Mouse (Mus musculus) C2C12 (cell line): ENCODE results near the gene Ufsp1. TPM values are rescaled to one million over a fixed set of nuclear protein-coding genes. Genes with fewer than 3 reads are reported as not detected.

Experiments
- H3K27me3 ChIP-seq: one replicate; pipeline ENCODE4 v1.6.1; 2011; ENCODE audit not compliant: control insufficient read depth, insufficient read depth, insufficient read length
- H3K36me3 ChIP-seq: one replicate; pipeline ENCODE4 v1.6.1; 2011; ENCODE audit not compliant: control insufficient read depth, insufficient read depth
- H3K4me3 ChIP-seq: one replicate; pipeline ENCODE4 v1.5.1; 2011; ENCODE audit warnings: mild to moderate bottlenecking, control low read depth; ENCODE audit not compliant: poor library complexity, insufficient read depth, severe bottlenecking
- H3K79me2 ChIP-seq: one replicate; pipeline ENCODE4 v1.6.1; 2011; ENCODE audit not compliant: control insufficient read depth, insufficient read depth
- H3K79me3 ChIP-seq: one replicate; pipeline ENCODE4 v1.6.1; 2011; ENCODE audit warnings: low read depth, control low read depth
- H3ac ChIP-seq: one replicate; pipeline ENCODE3; 2011; ENCODE audit warnings: low read depth; ENCODE audit not compliant: control insufficient read depth, insufficient read length
- CEBPB ChIP-seq: IDR thresholded peaks from one replicate; pipeline ENCODE4 v1.6.1; 2011; ENCODE audit warnings: low read depth, mild to moderate bottlenecking, control low read depth, moderate library complexity
- CTCF ChIP-seq: IDR thresholded peaks from one replicate; pipeline ENCODE4 v1.5.1; 2011; ENCODE audit not compliant: control insufficient read depth, insufficient read depth, insufficient read length
- FOSL1 ChIP-seq: IDR thresholded peaks from one replicate; pipeline ENCODE4 v1.8.0; 2011; ENCODE audit warnings: mild to moderate bottlenecking, low read length; ENCODE audit not compliant: poor library complexity, insufficient read depth, severe bottlenecking
- MAX ChIP-seq: IDR thresholded peaks from one replicate; pipeline ENCODE4 v1.6.1; 2011; ENCODE audit warnings: mild to moderate bottlenecking, control low read depth
- MYOD1 ChIP-seq: IDR thresholded peaks from one replicate; pipeline ENCODE4 v1.6.1; 2011; ENCODE audit warnings: low read depth; ENCODE audit not compliant: control insufficient read depth, insufficient read length
- MYOG ChIP-seq: IDR thresholded peaks from one replicate; pipeline ENCODE4 v1.6.1; 2011; ENCODE audit not compliant: control insufficient read depth, insufficient read length; ENCODE audit errors: extremely low read depth
- USF1 ChIP-seq: IDR thresholded peaks from one replicate; pipeline ENCODE4 v1.6.1; 2011; ENCODE audit warnings: low read depth, mild to moderate bottlenecking, control low read depth, moderate library complexity
- polyA plus RNA-seq: library from polyadenylated mRNA; unstranded; fragments of >200 nt; fragmentation: generic; extraction: Trizol; gene quantifications from one replicate; pipeline ENCODE4 v1.2.1, GENCODE M21; 2012; ENCODE audit warnings: missing spikeins

Gene Ufsp1
- polyA plus RNA-seq, 1 experiment: 10.6 TPM

DNA sequence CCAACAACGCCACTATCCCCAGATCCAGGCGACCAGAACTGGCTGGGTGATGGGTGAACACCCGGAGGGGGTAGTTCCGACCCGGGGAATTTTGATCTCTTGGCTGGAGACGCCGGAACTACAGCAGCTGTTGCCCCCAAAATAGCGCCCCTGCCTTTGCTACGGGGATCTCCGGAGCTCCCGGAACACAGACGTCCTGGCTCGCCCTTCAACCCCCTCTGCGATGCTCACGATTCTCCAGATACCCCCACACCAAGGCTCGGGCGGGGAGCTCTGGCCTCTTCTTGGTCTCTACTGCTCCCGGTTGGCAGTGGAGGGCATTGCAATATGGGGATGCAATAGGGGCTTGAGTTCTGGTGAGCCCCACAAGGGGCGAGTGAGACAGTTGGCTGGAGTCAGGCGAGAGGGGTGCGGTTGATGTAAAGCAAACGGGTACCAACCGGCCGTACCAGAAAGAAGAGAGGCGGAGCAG lies 5.4 kb upstream of the Ufsp1 start:
- Histone ChIP-seq H3K36me3 (no peaks in the 10 kb centered on the region), H3K79me3 (no peaks in the 10 kb centered on the region), H3K27me3 (peaks cover 29% of the 10 kb centered on the region), H3K4me3 (no peak overlapping the region), H3ac (no peak overlapping the region), H3K79me2 (no peaks in the 10 kb centered on the region)
- TF ChIP-seq MAX (no peak), USF1 (no peak), CTCF (no peak), MYOG (no peak), MYOD1 (no peak), CEBPB (no peak), FOSL1 (no peak)

DNA sequence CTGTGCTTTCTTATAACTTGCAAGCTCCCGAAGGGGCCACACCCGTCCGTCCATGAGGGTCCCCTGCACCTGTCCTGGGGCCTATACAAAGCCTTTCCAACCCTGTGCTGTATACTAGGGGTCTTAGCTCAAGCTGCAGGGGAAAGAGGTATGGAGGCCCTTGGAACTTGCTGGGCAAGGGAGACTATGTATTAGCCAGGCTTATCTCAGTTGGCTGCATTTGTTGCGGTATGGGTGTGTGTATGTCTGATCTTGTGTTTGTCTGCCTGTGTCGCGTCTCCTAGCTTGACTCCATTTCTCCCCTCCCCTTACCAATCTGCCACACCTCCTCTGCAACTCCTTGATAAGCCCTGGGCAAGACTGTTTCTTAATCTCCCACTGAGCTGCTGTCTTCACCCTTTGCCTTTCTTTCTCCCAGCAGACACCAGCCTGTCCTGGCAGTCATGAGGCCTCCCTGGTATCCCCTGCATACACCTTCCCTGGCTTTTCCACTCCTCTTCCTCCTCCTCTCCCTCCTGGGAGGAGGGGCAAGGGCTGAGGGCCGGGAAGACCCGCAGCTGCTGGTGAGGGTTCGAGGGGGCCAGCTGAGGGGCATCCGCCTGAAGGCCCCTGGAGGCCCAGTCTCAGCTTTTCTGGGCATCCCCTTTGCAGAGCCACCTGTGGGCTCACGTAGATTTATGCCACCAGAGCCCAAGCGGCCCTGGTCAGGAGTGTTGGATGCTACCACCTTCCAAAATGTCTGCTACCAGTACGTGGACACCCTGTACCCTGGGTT lies 4.7 kb upstream of the Ufsp1 start:
- Histone ChIP-seq H3K79me3 (no peaks in the 10 kb centered on the region), H3K4me3 (no peak overlapping the region), H3K27me3 (peaks cover 29% of the 10 kb centered on the region), H3K79me2 (no peaks in the 10 kb centered on the region), H3ac (no peak overlapping the region), H3K36me3 (no peaks in the 10 kb centered on the region)
- TF ChIP-seq MYOD1: no peak
- TF ChIP-seq USF1: no peak
- no peak for TF ChIP-seq MYOG
- no peak for TF ChIP-seq CEBPB

DNA sequence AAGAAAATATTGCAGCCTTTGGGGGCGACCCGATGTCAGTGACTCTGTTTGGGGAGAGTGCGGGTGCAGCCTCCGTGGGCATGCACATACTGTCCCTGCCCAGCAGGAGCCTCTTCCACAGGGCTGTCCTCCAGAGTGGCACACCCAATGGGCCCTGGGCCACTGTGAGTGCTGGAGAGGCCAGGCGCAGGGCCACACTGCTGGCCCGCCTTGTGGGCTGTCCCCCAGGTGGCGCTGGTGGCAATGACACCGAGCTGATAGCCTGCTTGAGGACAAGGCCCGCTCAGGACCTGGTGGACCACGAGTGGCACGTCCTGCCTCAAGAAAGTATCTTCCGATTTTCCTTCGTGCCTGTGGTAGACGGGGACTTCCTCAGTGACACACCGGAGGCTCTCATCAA lies 3.8 kb upstream of the Ufsp1 start:
- no peak overlapping the region for H3K4me3 ChIP-seq
- H3K79me3 ChIP-seq: no peaks in the 10 kb centered on the region
- TF ChIP-seq USF1: no peak
- peak; percentile 80 for TF ChIP-seq CTCF
- H3ac ChIP-seq: no peak overlapping the region
- H3K79me2 ChIP-seq: no peaks in the 10 kb centered on the region
- H3K27me3 ChIP-seq: peaks cover 29% of the 10 kb centered on the region
- H3K36me3 ChIP-seq: peaks cover 8% of the 10 kb centered on the region

DNA sequence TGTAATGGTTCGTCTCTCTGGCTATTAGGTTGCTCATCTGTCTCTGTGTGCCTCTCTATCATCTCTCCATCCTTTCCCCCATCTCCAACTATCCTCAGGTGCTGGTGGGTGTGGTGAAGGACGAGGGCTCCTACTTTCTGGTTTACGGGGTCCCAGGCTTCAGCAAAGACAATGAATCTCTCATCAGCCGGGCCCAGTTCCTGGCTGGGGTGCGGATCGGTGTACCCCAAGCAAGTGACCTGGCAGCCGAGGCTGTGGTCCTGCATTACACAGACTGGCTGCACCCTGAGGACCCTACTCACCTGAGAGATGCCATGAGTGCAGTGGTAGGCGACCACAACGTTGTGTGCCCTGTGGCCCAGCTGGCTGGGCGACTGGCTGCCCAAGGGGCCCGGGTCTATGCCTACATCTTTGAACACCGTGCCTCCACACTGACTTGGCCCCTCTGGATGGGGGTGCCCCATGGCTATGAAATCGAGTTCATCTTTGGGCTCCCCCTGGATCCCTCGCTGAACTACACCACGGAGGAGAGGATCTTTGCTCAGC lies 3.0 kb upstream of the Ufsp1 start:
- no peaks in the 10 kb centered on the region for H3K79me3 ChIP-seq
- no peaks in the 10 kb centered on the region for H3K79me2 ChIP-seq
- TF ChIP-seq CEBPB: no peak
- no peak for TF ChIP-seq MYOD1
- TF ChIP-seq CTCF: no peak
- no peak for TF ChIP-seq MYOG
- peaks cover 14% of the 10 kb centered on the region for H3K36me3 ChIP-seq
- H3K4me3 ChIP-seq: no peak overlapping the region
- no peak overlapping the region for H3ac ChIP-seq
- peaks cover 29% of the 10 kb centered on the region for H3K27me3 ChIP-seq

DNA sequence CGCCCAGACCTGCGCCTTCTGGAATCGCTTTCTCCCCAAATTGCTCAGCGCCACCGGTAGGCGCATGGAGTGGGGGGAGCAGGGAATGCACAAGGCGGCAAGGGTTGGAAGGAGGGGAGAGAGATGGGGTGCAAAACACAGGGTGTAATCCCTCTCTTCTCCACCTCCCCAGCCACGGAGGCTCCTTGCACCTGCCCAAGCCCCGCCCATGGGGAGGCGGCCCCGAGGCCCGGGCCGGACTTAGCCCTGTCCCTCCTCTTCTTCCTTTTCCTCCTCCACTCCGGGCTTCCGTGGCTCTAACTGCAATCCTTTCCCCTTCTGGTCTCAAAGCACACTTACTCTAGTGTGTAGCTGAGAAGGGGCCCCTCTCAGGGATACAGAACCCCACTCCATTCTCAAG lies 1.1 kb upstream of the Ufsp1 start:
- no peaks in the 10 kb centered on the region for H3K79me2 ChIP-seq
- H3K79me3 ChIP-seq: peaks cover 1% of the 10 kb centered on the region
- peaks cover 32% of the 10 kb centered on the region for H3K36me3 ChIP-seq
- H3ac ChIP-seq: no peak overlapping the region
- peaks cover 14% of the 10 kb centered on the region for H3K27me3 ChIP-seq
- peak overlapping the region; percentile 41 for H3K4me3 ChIP-seq
- TF ChIP-seq MYOD1: no peak
- TF ChIP-seq CEBPB: no peak
- TF ChIP-seq CTCF: no peak
- TF ChIP-seq MYOG: no peak

DNA sequence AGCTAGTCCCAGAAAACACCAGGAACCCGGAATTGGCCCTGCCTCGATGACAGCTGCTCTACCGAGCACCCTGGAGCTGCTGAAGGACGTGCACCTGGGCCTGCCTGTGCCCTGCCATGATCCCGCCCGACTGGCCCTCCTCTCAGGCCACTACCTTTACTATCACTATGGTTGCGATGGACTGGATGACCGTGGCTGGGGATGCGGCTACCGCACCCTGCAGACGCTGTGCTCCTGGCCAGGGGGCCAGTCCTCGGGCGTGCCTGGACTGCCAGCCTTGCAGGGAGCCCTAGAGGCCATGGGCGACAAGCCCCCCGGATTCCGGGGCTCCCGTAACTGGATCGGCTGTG lies 290 bp downstream of the Ufsp1 start:
- peak overlapping the region; percentile 41 for H3K4me3 ChIP-seq
- TF ChIP-seq USF1: no peak
- TF ChIP-seq FOSL1: no peak
- H3K27me3 ChIP-seq: no peaks in the 10 kb centered on the region
- H3K79me2 ChIP-seq: no peaks in the 10 kb centered on the region
- peaks cover 47% of the 10 kb centered on the region for H3K36me3 ChIP-seq
- H3ac ChIP-seq: peak overlapping the region; percentile 66
- peaks cover 1% of the 10 kb centered on the region for H3K79me3 ChIP-seq
